Mouse (Mus musculus) liver, embryonic 15.5 days (tissue): ENCODE measurements around the gene Slc4a2. TPM values are rescaled to one million over a fixed set of nuclear protein-coding genes. Genes with fewer than 3 reads are reported as not detected.

Experiments used
- ATAC-seq: fragments of 200-750 bp; cut with Nextera tagmentation; 2 replicates; pipeline ENCODE4 v1.8.0; 2017; ENCODE audit warnings: moderate number of reproducible peaks, mild to moderate bottlenecking, moderate library complexity; ENCODE audit not compliant: insufficient read depth
- H3K27ac ChIP-seq: fragments of 300-500 bp; sonication (generic); replicated peaks from 2 replicates; pipeline ENCODE4 v1.5.1; 2015; ENCODE audit warnings: mild to moderate bottlenecking, inconsistent platforms
- H3K27me3 ChIP-seq: fragments of 300-500 bp; sonication (generic); 2 replicates; pipeline ENCODE4 v1.6.1; 2015; ENCODE audit warnings: mild to moderate bottlenecking, inconsistent platforms
- H3K36me3 ChIP-seq: fragments of 300-500 bp; sonication (generic); replicated peaks from 2 replicates; pipeline ENCODE4 v1.6.1; 2015; ENCODE audit warnings: moderate library complexity, mild to moderate bottlenecking, inconsistent platforms
- H3K4me1 ChIP-seq: fragments of 300-500 bp; sonication (generic); replicated peaks from 2 replicates; pipeline ENCODE4 v1.6.1; 2015; ENCODE audit warnings: inconsistent platforms
- H3K4me2 ChIP-seq: fragments of 300-500 bp; sonication (generic); 2 replicates; pipeline ENCODE4 v1.6.1; 2015; ENCODE audit warnings: moderate library complexity, mild to moderate bottlenecking, inconsistent platforms
- H3K4me3 ChIP-seq: fragments of 300-500 bp; sonication (generic); replicated peaks from 2 replicates; pipeline ENCODE4 v1.5.1; 2015; ENCODE audit warnings: mild to moderate bottlenecking, inconsistent platforms
- H3K9ac ChIP-seq: fragments of 300-500 bp; sonication (generic); 2 replicates; pipeline ENCODE4 v1.6.1; 2015; ENCODE audit warnings: moderate library complexity, mild to moderate bottlenecking, inconsistent platforms
- H3K9me3 ChIP-seq: fragments of 300-500 bp; sonication (generic); replicated peaks from 2 replicates; pipeline ENCODE4 v1.6.1; 2016; ENCODE audit warnings: inconsistent platforms
- WGBS: fragments of 180-500 bp; shearing (Covaris S2); methylation state at CpG from one replicate; pipeline ENCODE4 v1.1.7; 2015; ENCODE audit warnings: mixed read lengths; ENCODE audit not compliant: insufficient replicate concordance; 5-methylcytosine and 5-hydroxymethylcytosine counted together
- polyA plus RNA-seq: library from polyadenylated mRNA; unstranded; fragments of >200 nt; fragmentation: Nextera tagmentation; extraction: Ambion mirVana; gene quantifications from 2 replicates; pipeline ENCODE4 v1.2.1, GENCODE M21; 2015

Gene Slc4a2
- polyA plus RNA-seq, 1 experiment from 2014 or later = 8.9 TPM

DNA sequence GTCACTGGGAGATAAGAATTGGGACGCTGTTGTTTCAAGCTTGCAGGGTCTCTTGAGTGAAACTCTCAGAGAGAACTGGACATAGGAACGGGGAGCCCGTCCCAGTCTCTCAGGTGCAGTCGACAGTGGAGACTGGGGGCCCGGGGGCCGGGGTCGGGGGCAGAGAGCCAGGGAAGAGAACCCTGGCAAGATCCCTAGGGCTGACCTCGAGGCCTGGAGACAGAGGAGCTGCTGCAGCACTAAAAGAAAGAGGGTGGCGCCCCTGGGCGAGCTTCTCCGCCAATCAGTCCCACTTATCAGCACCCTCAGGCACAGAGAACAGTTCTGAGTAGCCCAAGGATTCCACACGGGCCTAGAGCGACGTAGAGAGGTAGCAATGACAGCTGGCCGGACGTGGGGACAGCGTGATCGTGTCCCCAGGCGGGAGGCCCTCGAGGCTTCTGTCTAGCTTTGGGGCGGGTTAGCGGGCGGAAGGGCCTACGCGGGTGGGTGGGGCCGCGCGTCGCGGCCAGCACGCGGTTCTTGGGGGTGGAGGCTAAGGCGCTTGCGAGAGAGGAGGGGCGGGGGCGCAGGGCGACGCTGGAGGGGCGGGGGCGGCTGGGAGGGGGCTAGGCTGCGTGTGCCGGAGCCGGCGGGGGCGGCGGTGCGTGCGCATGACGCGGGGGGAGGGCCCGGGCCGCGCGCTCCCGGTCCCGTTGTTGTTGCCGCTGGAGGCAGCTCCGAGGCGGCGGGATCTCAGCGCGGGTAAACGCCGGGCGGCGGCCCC is 27.8 kb downstream of the Slc4a2 start:
- H3K4me3 ChIP-seq = peak overlapping the region; percentile 83
- H3K4me2 ChIP-seq = peak overlapping the region; percentile 100
- peak overlapping the region; percentile 96 for H3K27ac ChIP-seq
- 0 out of 2 replicates have a peak, but pooled peaks cover 10% of the 10 kb centered on the region for H3K36me3 ChIP-seq
- H3K9me3 ChIP-seq = no peaks in the 10 kb centered on the region
- peaks cover 72% of the 10 kb centered on the region for H3K4me1 ChIP-seq
- no peaks in the 10 kb centered on the region for H3K27me3 ChIP-seq
- H3K9ac ChIP-seq = peak overlapping the region; percentile 90
- peak; percentile 77 for ATAC-seq
- WGBS = 2% methylated on average over 56 of the region's 66 CpGs

- no peak; the same call in 1 of the 2 replicates for ATAC-seq
- Histone ChIP-seq H3K4me3 (peak within 1 kb of the TSS; percentile 83), H3K36me3 (0 out of 2 replicates have a peak, but pooled peaks cover 10% of the 10 kb centered on the region), H3K27me3 (no peaks in the 10 kb centered on the region), H3K27ac (peak within 1 kb of the TSS; percentile 96), H3K9me3 (no peaks in the 10 kb centered on the region), H3K9ac (peak within 1 kb of the TSS; percentile 90), H3K4me2 (peak within 1 kb of the TSS; percentile 100), H3K4me1 (peaks cover 68% of the 10 kb centered on the region)
- WGBS = under 1% methylated on average over 65 of the region's 85 CpGs
These were observed 28.5 kb downstream of the Slc4a2 start, which contains the start of gene Agap3 for GRCm38 (mm10) chr5:24452030-24452690. Gene Agap3 (plus strand): TSS chr5:24452177.

- no peaks in the 10 kb centered on the region for H3K9me3 ChIP-seq
- peak; percentile 6; the same call in 1 of the 2 replicates for ATAC-seq
- H3K4me2 ChIP-seq = peak overlapping the region; percentile 100
- no peaks in the 10 kb centered on the region for H3K27me3 ChIP-seq
- H3K27ac ChIP-seq = peak overlapping the region; percentile 96
- 0 out of 2 replicates have a peak, but pooled peaks cover 14% of the 10 kb centered on the region for H3K36me3 ChIP-seq
- 1% methylated on average over 29 of the region's 29 CpGs for WGBS
- H3K4me3 ChIP-seq = peak overlapping the region; percentile 83
- peaks cover 62% of the 10 kb centered on the region for H3K4me1 ChIP-seq
- peak overlapping the region; percentile 90 for H3K9ac ChIP-seq
These were observed 29.1 kb downstream of the Slc4a2 start for GRCm38 (mm10) chr5:24452691-24453233.

GRCm38 (mm10) chr5:24453283-24453984 is 29.8 kb downstream of the Slc4a2 start:
- 31% methylated on average over 5 of the region's 5 CpGs for WGBS
- Histone ChIP-seq H3K36me3 (peaks cover 21% of the 10 kb centered on the region; the same call in 1 of the 2 replicates), H3K4me3 (peak overlapping the region; percentile 83), H3K9ac (peak overlapping the region; percentile 90), H3K9me3 (no peaks in the 10 kb centered on the region), H3K4me2 (peak overlapping the region; percentile 100), H3K27ac (peak overlapping the region; percentile 96; the same call in 1 of the 2 replicates), H3K27me3 (no peaks in the 10 kb centered on the region), H3K4me1 (peaks cover 57% of the 10 kb centered on the region)
- no peak for ATAC-seq

DNA sequence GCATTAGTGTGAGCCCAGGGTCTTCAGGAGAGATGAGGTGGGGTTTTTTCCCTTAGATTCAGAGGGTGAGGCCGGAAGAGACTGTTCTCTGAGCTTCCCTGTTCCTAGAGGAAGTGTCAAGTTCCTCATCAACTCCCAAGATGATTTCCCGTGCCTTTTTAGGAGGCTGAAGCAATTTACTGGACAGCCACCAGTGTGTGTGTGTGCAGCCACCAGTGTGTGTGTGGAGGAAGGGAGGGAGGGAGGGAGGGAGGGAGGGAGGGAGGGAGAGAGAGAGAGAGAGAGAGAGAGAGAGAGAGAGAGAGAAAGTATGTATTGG is 30.3 kb downstream of the Slc4a2 start:
- peaks cover 25% of the 10 kb centered on the region; the same call in 1 of the 2 replicates for H3K36me3 ChIP-seq
- 31% methylated on average over 2 of the region's 2 CpGs for WGBS
- H3K4me1 ChIP-seq = peaks cover 57% of the 10 kb centered on the region
- peak overlapping the region; percentile 100 for H3K4me2 ChIP-seq
- H3K4me3 ChIP-seq = no peak overlapping the region
- no peak overlapping the region for H3K27ac ChIP-seq
- no peak overlapping the region for H3K9ac ChIP-seq
- H3K27me3 ChIP-seq = no peaks in the 10 kb centered on the region
- no peak for ATAC-seq
- H3K9me3 ChIP-seq = no peaks in the 10 kb centered on the region

- H3K9me3 ChIP-seq = no peaks in the 10 kb centered on the region
- 81% methylated on average over 3 of the region's 3 CpGs for WGBS
- H3K4me2 ChIP-seq = no peak overlapping the region
- H3K4me1 ChIP-seq = peaks cover 63% of the 10 kb centered on the region
- no peak overlapping the region for H3K9ac ChIP-seq
- peaks cover 25% of the 10 kb centered on the region; the same call in 1 of the 2 replicates for H3K36me3 ChIP-seq
- H3K27ac ChIP-seq = no peak overlapping the region
- no peak overlapping the region for H3K4me3 ChIP-seq
- no peak for ATAC-seq
- H3K27me3 ChIP-seq = no peaks in the 10 kb centered on the region
These were observed 31.4 kb downstream of the Slc4a2 start for GRCm38 (mm10) chr5:24455076-24455475.

GRCm38 (mm10) chr5:24455613-24456012 is 32.0 kb downstream of the Slc4a2 start:
- ATAC-seq = no peak
- 80% methylated on average over 7 of the region's 7 CpGs for WGBS
- Histone ChIP-seq H3K9ac (no peak overlapping the region), H3K4me3 (no peak overlapping the region), H3K9me3 (no peaks in the 10 kb centered on the region), H3K4me2 (no peak overlapping the region), H3K27ac (no peak overlapping the region), H3K36me3 (peaks cover 25% of the 10 kb centered on the region; the same call in 1 of the 2 replicates), H3K4me1 (peaks cover 63% of the 10 kb centered on the region), H3K27me3 (no peaks in the 10 kb centered on the region)

GRCm38 (mm10) chr5:24466762-24467161 is 43.1 kb downstream of the Slc4a2 start:
- 77% methylated on average over 12 of the region's 12 CpGs for WGBS
- Histone ChIP-seq H3K36me3 (no peaks in the 10 kb centered on the region), H3K4me2 (no peak overlapping the region)

GRCm38 (mm10) chr5:24470600-24470999 is 47.0 kb downstream of the Slc4a2 start:
- 11% methylated on average over 5 of the region's 5 CpGs for WGBS
- no peaks in the 10 kb centered on the region for H3K9me3 ChIP-seq
- H3K9ac ChIP-seq = no peak overlapping the region
- peak; percentile 49; the same call in 1 of the 2 replicates for ATAC-seq
- H3K27ac ChIP-seq = no peak overlapping the region
- H3K27me3 ChIP-seq = peaks cover 37% of the 10 kb centered on the region
- H3K4me2 ChIP-seq = no peak overlapping the region
- H3K36me3 ChIP-seq = no peaks in the 10 kb centered on the region
- no peak overlapping the region for H3K4me3 ChIP-seq
- H3K4me1 ChIP-seq = peaks cover 33% of the 10 kb centered on the region

More at GRCm38 (mm10) chr5:24466762-24467161, 43.1 kb downstream of the Slc4a2 start:
- no peak for ATAC-seq
- Histone ChIP-seq H3K9me3 (no peaks in the 10 kb centered on the region), H3K9ac (no peak overlapping the region), H3K4me1 (peaks cover 12% of the 10 kb centered on the region), H3K27ac (no peak overlapping the region), H3K4me3 (no peak overlapping the region), H3K27me3 (0 out of 2 replicates have a peak, but pooled peaks cover 3% of the 10 kb centered on the region)

- Histone ChIP-seq H3K4me1 (peaks cover 24% of the 10 kb centered on the region), H3K9ac (no peak overlapping the region), H3K4me2 (no peak overlapping the region), H3K27me3 (peaks cover 41% of the 10 kb centered on the region), H3K9me3 (no peaks in the 10 kb centered on the region), H3K36me3 (peaks cover 16% of the 10 kb centered on the region), H3K27ac (no peak overlapping the region), H3K4me3 (no peak overlapping the region)
- ATAC-seq = no peak
- 51% methylated on average over 7 of the region's 7 CpGs for WGBS
These were observed 49.4 kb downstream of the Slc4a2 start for GRCm38 (mm10) chr5:24472884-24473619.
